ENCODE assay signal across 8 mouse cellular contexts in genomic region chr5:67846361-67847224, GRCm38 (mm10). TPM values are rescaled to one million over a fixed set of nuclear protein-coding genes. Genes with fewer than 3 reads are reported as not detected.
DNase-seq lines count a peak whose midpoint lies in the region; ATAC-seq lines count a peak whose summit lies in the region.

No protein-coding gene starts in this region.

- H3K36me3 ChIP-seq in intestine, embryonic 14.5 days (ENCODE audit: control insufficient read depth, insufficient read depth, low read length) = no peaks in the 10 kb centered on the region
- H3K36me3 ChIP-seq in limb, embryonic 10.5 days = no peaks in the 10 kb centered on the region
- no peaks in the 10 kb centered on the region for H3K36me3 ChIP-seq in midbrain, embryonic 10.5 days

- H3K27ac ChIP-seq in intestine, embryonic 14.5 days (ENCODE audit: low read depth) = no peak overlapping the region
- peak overlapping the region; percentile 83 for H3K27ac ChIP-seq in limb, embryonic 10.5 days
- peak overlapping the region; percentile 86 for H3K27ac ChIP-seq in midbrain, embryonic 10.5 days (replicated peaks)

- peak; percentile 94 for DNase-seq in heart, adult 11 months
- no peak for DNase-seq in heart, postnatal 25 days (ENCODE audit: low spot score)
- peak; percentile 47 for DNase-seq in gastrocnemius, postnatal 10 days
- peak; percentile 69 for DNase-seq in intestine, embryonic 14.5 days (ENCODE audit: low spot score)
- peak; percentile 54 for DNase-seq in limb, embryonic 10.5 days (ENCODE audit: low spot score)
- no peak for DNase-seq in midbrain, embryonic 10.5 days (ENCODE audit: low spot score)
- DNase-seq in right cerebral cortex, postnatal 4 days = peak; percentile 55

- H3K27me3 ChIP-seq in intestine, embryonic 14.5 days (replicated peaks; ENCODE audit: control insufficient read depth, insufficient read depth, low read length) = peaks cover 12% of the 10 kb centered on the region
- H3K27me3 ChIP-seq in limb, embryonic 10.5 days (ENCODE audit: low read depth, poor library complexity, severe bottlenecking) = peaks cover 22% of the 10 kb centered on the region
- H3K27me3 ChIP-seq in midbrain, embryonic 10.5 days (ENCODE audit: low read depth, poor library complexity, severe bottlenecking) = no peaks in the 10 kb centered on the region

- peak overlapping the region; percentile 96 for H3K4me2 ChIP-seq in intestine, embryonic 14.5 days (ENCODE audit: low read length)

- peak; percentile 17 for ATAC-seq in common myeloid progenitor, adult 5-6 weeks (replicated peaks; ENCODE audit: low read depth, poor library complexity, severe bottlenecking)
- ATAC-seq in intestine, embryonic 14.5 days (replicated peaks; ENCODE audit: low FRiP score, low TSS enrichment, low read depth) = no peak; the same call in 1 of the 2 replicates

- intact Hi-C loops in heart, postnatal 25 days (cut with DNase I) = loop anchor here (2.0 to 5.0 kb wide), 4 partner anchors 49 to 166 kb away; no protein-coding TSS in a partner anchor

- H3K9me3 ChIP-seq in intestine, embryonic 14.5 days (ENCODE audit: control insufficient read depth, low read length) = no peaks in the 10 kb centered on the region
- no peaks in the 10 kb centered on the region for H3K9me3 ChIP-seq in limb, embryonic 10.5 days (replicated peaks)
- no peaks in the 10 kb centered on the region for H3K9me3 ChIP-seq in midbrain, embryonic 10.5 days (replicated peaks)

- WGBS in intestine, embryonic 14.5 days = under 1% methylated on average over 38 of the region's 39 CpGs
- WGBS in limb, embryonic 10.5 days = 2% methylated on average over 37 of the region's 39 CpGs
- 1% methylated on average over 39 of the region's 39 CpGs for WGBS in midbrain, embryonic 10.5 days

- peak overlapping the region; percentile 67 for H3K4me3 ChIP-seq in intestine, embryonic 14.5 days (ENCODE audit: low read depth, low read length)
- H3K4me3 ChIP-seq in limb, embryonic 10.5 days = peak overlapping the region; percentile 73
- peak overlapping the region; percentile 77 for H3K4me3 ChIP-seq in midbrain, embryonic 10.5 days

- peak overlapping the region; percentile 48 for H3K9ac ChIP-seq in intestine, embryonic 14.5 days (ENCODE audit: low read length)

- H3K4me1 ChIP-seq in intestine, embryonic 14.5 days (replicated peaks; ENCODE audit: control insufficient read depth, insufficient read depth, low read length) = peaks cover 6% of the 10 kb centered on the region; the same call in 1 of the 2 replicates
- peaks cover 49% of the 10 kb centered on the region for H3K4me1 ChIP-seq in limb, embryonic 10.5 days
- peaks cover 57% of the 10 kb centered on the region for H3K4me1 ChIP-seq in midbrain, embryonic 10.5 days

RNA-seq across cellular contexts. Expression of gene Atp8a1, which starts 0.6 kb away (rescaled TPM):
- total RNA-seq in heart, postnatal 25 days (2021) = 10 to 100 TPM; 20.1 to 21.2 TPM
- 76.0 and 77.1 TPM in 2 replicates for total RNA-seq in common myeloid progenitor, adult 5-6 weeks (2017)
- 10 to 100 TPM in 1 of 2 experiments, 1 to 10 TPM in 1; 9.7 to 11.3 TPM for total RNA-seq in gastrocnemius, postnatal 10 days (2021)
- 17.5 and 17.9 TPM in 2 replicates for polyA plus RNA-seq in intestine, embryonic 14.5 days (2014; fragmentation: Nextera tagmentation; extraction: Ambion mirVana)
- polyA plus RNA-seq in limb, embryonic 10.5 days (2016; fragmentation: Nextera tagmentation; extraction: Ambion mirVana) = 5.0 and 5.5 TPM in 2 replicates
- 21.3 and 29.6 TPM in 2 replicates for polyA plus RNA-seq in midbrain, embryonic 10.5 days (2016; fragmentation: Nextera tagmentation; extraction: Ambion mirVana)

Comparison
In these comparisons a context has a peak if more than half of its experiments do, and no peak if none do; other contexts are left out.
1. DNase-seq: peak in heart, adult 11 months (single experiment), gastrocnemius, postnatal 10 days (single experiment), intestine, embryonic 14.5 days (single experiment), limb, embryonic 10.5 days (single experiment) and right cerebral cortex, postnatal 4 days (single experiment); none in heart, postnatal 25 days (single experiment) and midbrain, embryonic 10.5 days (single experiment).
2. Peak in every context shown above with its lines, with median percentiles within 50 percentile points of each other: H3K4me3 ChIP-seq.